Mouse (Mus musculus) layer of hippocampus, adult 9-10 months (tissue): ENCODE results near the gene Hcfc1r1.

Experiments used
- DNase-seq: peaks from one replicate; pipeline ENCODE4 v3.0.0; 2022; ENCODE audit warnings: low spot score

Gene Hcfc1r1

GRCm38 (mm10) chr17:23675564-23676281 lies 2.3 kb downstream of the Hcfc1r1 start:
- no peak for DNase-seq

- no peak for DNase-seq
Measured at GRCm38 (mm10) chr17:23676473-23677031, 3.2 kb downstream of the Hcfc1r1 start.

- DNase-seq: no peak
Measured at GRCm38 (mm10) chr17:23677236-23677679, 3.9 kb downstream of the Hcfc1r1 start, which contains the start of gene Tnfrsf12a. Gene Tnfrsf12a, minus strand, starts transcription at chr17:23677468.

GRCm38 (mm10) chr17:23679127-23679835 lies 5.9 kb downstream of the Hcfc1r1 start, which contains the start of gene Cldn6:
Gene Cldn6, plus strand, starts transcription at chr17:23679249.
- no peak for DNase-seq

GRCm38 (mm10) chr17:23680336-23680735 lies 6.9 kb downstream of the Hcfc1r1 start:
- no peak for DNase-seq

- no peak for DNase-seq
Measured at GRCm38 (mm10) chr17:23681086-23681485, 7.7 kb downstream of the Hcfc1r1 start.

- no peak for DNase-seq
Measured at GRCm38 (mm10) chr17:23682092-23682491, 8.7 kb downstream of the Hcfc1r1 start.

GRCm38 (mm10) chr17:23682530-23682929 lies 9.1 kb downstream of the Hcfc1r1 start:
- DNase-seq: no peak

- no peak for DNase-seq
Measured at GRCm38 (mm10) chr17:23683226-23683625, 9.8 kb downstream of the Hcfc1r1 start.

- DNase-seq: no peak
Measured at GRCm38 (mm10) chr17:23683856-23684672, 10.7 kb downstream of the Hcfc1r1 start, which contains the start of gene Cldn9. Gene Cldn9, minus strand, starts transcription at chr17:23684026.

- no peak for DNase-seq
Measured at GRCm38 (mm10) chr17:23694491-23694890, 21.1 kb downstream of the Hcfc1r1 start.

- DNase-seq: no peak
Measured at GRCm38 (mm10) chr17:23695801-23696200, 22.4 kb downstream of the Hcfc1r1 start.

- DNase-seq: no peak
Measured at GRCm38 (mm10) chr17:23699131-23700077, 26.0 kb downstream of the Hcfc1r1 start.

- peak; percentile 55 for DNase-seq
Measured at GRCm38 (mm10) chr17:23700079-23700478, 26.7 kb downstream of the Hcfc1r1 start.

- DNase-seq: no peak
Measured at GRCm38 (mm10) chr17:23703301-23703700, 29.9 kb downstream of the Hcfc1r1 start.

- no peak for DNase-seq
Measured at GRCm38 (mm10) chr17:23704741-23705140, 31.3 kb downstream of the Hcfc1r1 start.

GRCm38 (mm10) chr17:23705525-23706104 lies 32.2 kb downstream of the Hcfc1r1 start:
- DNase-seq: no peak

- peak; percentile 52 for DNase-seq
Measured at GRCm38 (mm10) chr17:23706212-23706611, 32.8 kb downstream of the Hcfc1r1 start.

GRCm38 (mm10) chr17:23717003-23717402 lies 43.6 kb downstream of the Hcfc1r1 start:
- no peak for DNase-seq

GRCm38 (mm10) chr17:23719455-23719854 lies 46.1 kb downstream of the Hcfc1r1 start:
- no peak for DNase-seq
